Mouse (Mus musculus) adrenal gland, postnatal 4 days (tissue): ENCODE results near the gene Scrn1. TPM values are rescaled to one million over a fixed set of nuclear protein-coding genes. Genes with fewer than 3 reads are reported as not detected.

ENCODE experiments used
- DNase-seq, 2 experiments: peaks; one replicate each; pipeline ENCODE4 v3.0.0; 2021 to 2022; ENCODE audit warnings: low spot score in 2 of 2, mixed read lengths in 2 of 2
- total RNA-seq, 2 experiments: library from RNA; stranded (reverse); gene quantifications; 2 replicates each; pipeline ENCODE4 v1.2.3; 2021

Gene Scrn1
- total RNA-seq, 2 experiments from 2014 or later = 29.9 to 33.5 TPM

GRCm38 (mm10) chr6:54535485-54535884, 30.8 kb downstream of the Scrn1 start:
- no peak for DNase-seq

DNA sequence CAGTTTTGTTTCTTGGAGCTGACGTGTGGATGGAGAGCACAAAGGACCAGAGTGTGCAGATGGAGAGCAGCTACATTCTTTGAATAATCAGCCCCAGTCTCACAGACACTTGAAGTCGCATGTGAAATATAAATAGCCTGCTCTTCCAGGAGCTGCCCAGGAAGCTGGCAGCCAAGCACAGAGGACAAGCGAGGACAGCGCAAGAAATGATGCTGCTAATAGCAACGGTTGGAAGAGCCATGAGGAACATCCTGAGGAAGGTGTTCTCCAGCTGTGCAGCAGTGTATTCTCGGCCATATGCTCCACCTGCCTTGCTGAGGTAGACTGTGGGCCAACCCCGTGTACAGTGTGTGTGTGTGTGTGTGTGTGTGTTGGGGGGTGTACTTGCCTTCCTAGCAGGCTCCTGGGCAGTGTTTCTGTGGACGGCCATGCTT, 35.2 kb downstream of the Scrn1 start:
- DNase-seq = no peak

DNA sequence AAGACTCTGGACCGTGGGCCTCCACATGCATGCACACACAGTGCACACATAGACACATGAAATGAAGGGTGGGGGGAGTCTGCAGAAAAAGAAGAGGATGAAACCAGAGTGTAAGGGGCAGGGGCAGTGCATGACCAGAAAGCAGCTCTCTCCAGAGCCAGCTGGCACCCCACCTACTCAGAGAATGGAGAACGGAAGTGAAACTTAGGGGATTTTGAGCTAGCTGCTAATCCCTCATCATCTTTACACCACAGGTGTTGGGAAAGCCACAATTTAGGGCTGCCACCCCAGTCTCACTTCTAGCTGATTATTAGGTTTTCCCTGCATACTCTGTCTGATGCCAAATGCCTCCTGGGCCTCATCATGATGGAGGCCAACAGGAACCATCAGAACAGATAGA, 36.1 kb downstream of the Scrn1 start:
- DNase-seq = no peak

- no peak for DNase-seq
Observed at GRCm38 (mm10) chr6:54528666-54529065, 37.6 kb downstream of the Scrn1 start.

GRCm38 (mm10) chr6:54518758-54519157, 47.5 kb downstream of the Scrn1 start:
- DNase-seq = no peak

DNA sequence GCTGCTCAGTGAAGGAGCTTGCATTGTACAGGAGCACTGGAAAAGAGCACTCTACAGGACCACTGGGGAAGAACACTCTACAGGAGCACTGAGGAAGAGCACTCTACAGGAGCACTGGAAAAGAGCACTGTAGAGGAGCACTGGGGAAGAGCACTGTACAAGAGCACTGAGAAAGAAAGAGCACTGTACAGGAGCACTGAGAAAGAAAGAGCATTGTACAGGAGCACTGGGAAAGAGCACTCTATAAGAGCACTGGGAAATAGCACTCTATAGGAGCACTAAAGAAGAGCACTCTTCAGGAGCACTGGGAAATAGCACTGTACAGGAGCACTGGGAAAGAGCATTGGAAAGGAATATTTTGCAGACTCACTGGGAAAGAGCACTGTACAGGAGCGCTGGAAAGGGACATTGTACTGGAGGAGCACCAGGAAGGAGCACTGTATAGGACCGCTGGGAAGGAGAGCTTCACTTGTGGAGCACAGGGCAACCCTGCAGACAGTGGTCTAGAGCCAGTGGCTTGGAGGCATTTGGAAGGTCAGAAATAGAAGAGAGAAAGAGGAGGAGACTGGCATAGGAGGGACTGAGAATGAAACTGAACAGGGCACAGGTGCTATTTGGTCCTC, 49.7 kb downstream of the Scrn1 start:
- no peak for DNase-seq

- DNase-seq = no peak
Observed at GRCm38 (mm10) chr6:54512256-54512655, 54.0 kb downstream of the Scrn1 start.

- DNase-seq = no peak
Observed at GRCm38 (mm10) chr6:54509264-54509663, 57.0 kb downstream of the Scrn1 start.

GRCm38 (mm10) chr6:54508256-54508793, 58.0 kb downstream of the Scrn1 start:
- DNase-seq = no peak

GRCm38 (mm10) chr6:54507808-54508207, 58.5 kb downstream of the Scrn1 start:
- no peak for DNase-seq

DNA sequence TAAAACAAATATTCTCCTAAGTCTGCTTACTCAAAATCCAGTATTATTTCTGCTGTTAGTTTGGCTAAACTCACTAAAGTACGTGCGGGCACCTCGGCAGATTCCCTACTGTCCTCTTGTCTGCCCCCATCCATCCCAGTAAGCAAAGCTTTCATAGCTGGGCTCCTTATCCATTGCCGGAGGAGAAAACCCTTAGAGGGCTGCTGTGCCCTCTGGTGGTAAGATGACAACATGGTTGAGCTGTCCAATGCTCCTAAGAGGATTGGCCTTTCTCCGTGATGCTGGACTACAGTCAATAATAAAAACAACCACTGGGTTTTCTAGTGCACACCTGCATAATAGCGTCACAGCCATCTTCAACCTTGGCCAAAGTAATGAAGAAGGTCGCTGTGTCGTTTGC, 59.3 kb downstream of the Scrn1 start:
- peak in 1 of 2 experiments; percentile 23 for DNase-seq

GRCm38 (mm10) chr6:54506318-54506717, 60.0 kb downstream of the Scrn1 start:
- no peak for DNase-seq

- no peak for DNase-seq
Observed at GRCm38 (mm10) chr6:54502661-54503115, 63.6 kb downstream of the Scrn1 start.

GRCm38 (mm10) chr6:54496214-54496613, 70.1 kb downstream of the Scrn1 start:
- no peak for DNase-seq

GRCm38 (mm10) chr6:54494612-54495398, 71.5 kb downstream of the Scrn1 start:
- no peak for DNase-seq

GRCm38 (mm10) chr6:54494097-54494496, 72.2 kb downstream of the Scrn1 start:
- DNase-seq = no peak

- DNase-seq = no peak
Observed at GRCm38 (mm10) chr6:54491074-54491473, 75.2 kb downstream of the Scrn1 start.

GRCm38 (mm10) chr6:54485973-54486569, 80.2 kb downstream of the Scrn1 start:
- DNase-seq = no peak

DNA sequence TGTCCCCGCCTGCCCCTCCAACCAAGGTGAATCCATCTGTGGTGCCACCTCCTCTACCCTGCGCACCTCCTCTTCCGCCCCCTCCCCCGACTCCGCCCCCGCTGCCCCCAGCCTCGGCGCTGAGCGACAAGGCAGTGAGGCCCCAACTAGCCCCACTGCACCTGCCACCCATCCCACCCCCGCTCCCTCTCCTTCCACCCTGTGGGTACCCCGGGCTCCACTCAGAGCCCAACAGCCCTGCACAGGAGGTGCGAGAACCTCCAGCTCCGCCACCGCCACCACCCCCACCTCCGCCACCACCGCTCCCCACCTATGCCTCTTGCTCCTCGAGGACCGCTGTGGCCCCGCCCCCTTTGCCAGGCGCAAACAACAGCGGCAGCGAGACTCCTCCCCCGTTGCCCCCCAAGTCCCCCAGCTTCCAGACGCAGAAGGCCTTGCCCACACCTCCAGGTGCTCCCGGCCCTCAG, 80.8 kb downstream of the Scrn1 start:
- no peak for DNase-seq

DNA sequence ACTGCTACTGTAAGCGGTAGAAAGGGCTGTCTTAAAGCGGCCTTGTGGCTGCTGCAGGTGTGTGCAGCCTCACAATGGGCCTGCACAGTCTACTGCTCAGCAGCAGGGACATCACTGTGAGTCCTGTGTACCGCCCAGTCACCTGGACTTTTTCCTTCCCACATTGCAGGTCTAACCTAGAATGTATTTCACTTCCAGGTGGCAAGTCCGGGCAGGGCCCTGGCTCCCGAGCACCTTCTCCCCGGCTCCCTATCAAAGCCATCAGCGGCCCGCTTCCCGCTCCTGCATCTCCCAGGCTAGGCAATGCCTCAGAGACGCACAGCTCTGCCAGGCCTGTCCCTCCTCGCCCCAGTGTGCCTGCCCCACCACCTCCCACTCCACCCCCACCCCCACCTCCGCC, 81.3 kb downstream of the Scrn1 start:
- no peak for DNase-seq

DNA sequence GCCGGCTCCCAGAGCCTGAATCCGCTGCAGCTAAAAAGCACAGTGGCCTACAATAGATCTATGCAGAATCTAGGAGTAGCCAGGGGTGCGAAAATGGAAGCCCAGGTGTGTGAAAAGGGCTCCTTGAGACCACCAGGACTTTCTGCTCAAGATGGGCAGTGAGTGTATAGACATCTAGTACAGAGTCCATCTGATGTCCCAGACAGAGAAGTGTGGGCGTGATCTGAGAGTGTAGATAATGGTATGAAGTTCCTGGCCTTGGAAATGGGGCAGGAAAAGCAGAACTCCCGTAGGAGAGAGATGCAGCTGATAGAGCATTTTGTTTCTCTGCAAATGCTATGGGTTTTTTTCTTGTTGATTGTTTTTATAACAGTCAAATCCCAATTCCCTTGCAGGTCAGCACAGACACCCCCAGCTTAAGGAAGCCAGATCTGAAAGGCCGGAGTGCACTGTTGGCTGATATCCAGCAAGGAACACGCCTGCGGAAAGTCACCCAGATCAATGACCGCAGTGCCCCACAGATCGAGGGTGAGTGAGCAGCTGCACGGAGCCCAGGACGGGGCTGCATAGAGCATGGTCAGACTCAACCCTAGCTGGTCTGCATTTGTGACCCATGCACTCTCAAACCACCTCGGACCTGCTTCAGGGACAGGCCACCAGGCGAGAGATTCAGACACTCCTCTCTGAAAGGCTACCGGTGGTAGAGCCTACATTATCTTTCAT, 84.7 kb downstream of the Scrn1 start:
- no peak for DNase-seq
